Mouse (Mus musculus): ENCODE data around the gene Gm960. TPM values are rescaled to one million over a fixed set of nuclear protein-coding genes. Genes with fewer than 3 reads are reported as not detected.
A peak's percentile ranks its signal among the peaks of the same experiment; 100 is the strongest.
"Not testable (repeated sequence)": the region's sequence is repeated elsewhere in the genome, so short reads cannot be mapped to it uniquely, and the experiment has no call there.

Gm960 gene
- polyA plus RNA-seq, 1 experiment from 2014 or later: 2.0 TPM

DNA sequence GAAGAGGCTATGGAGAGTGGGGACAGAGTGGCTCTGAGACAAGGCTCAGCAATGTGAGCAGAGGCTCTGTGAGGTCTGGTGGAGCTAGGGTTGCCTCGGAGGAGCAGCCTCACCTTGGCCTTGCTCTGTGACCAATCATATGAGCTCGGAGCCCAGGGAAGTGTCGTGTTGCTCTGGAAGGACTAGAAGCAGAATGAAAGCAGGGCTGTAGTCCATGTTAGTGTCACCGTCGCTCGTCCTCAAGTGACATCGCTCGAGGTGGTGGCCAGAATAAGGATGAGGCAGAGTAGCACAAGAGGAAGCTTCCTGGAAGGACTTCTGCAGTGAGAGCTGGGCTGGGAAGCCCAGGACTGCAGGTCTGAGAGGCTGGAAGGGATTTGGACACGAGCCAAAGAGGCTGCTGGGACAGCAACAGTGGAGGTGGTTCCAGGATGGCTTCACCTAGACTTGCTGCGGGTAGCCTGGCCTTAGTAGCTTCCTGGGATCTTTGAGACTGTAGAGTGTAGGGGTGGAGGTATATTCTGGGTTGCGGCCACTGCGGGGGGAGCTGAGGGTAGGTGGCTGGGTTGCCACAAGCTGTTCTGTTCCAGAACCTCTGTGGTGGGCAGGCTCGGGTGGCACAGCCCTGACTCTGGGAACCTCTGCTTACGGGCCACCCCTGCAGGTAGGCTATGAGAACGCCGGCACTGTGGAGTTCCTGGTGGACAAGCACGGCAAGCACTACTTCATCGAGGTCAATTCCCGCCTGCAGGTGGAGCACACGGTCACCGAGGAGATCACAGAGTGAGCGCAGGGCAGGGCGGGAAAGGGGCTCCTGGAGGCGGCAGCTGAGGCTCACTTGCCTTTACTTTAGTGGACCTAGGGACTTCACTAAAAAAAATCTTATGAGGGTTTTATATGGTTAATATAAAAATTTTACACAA lies 94.4 kb downstream of the Gm960 start:
- H3K4me2 ChIP-seq: peak overlapping the region; percentile 9; the same call in 1 of the 2 replicates
- no peaks in the 10 kb centered on the region for H3K9me3 ChIP-seq (replicated peaks)
- peaks cover 25% of the 10 kb centered on the region for H3K4me1 ChIP-seq
- ATAC-seq (replicated peaks; ENCODE audit: low FRiP score): peak; percentile 83
- no peaks in the 10 kb centered on the region for H3K27me3 ChIP-seq
- H3K4me3 ChIP-seq (replicated peaks): no peak overlapping the region
- no peak overlapping the region for H3K9ac ChIP-seq
- WGBS: 37% methylated on average over 24 of the region's 24 CpGs
- H3K27ac ChIP-seq: no peak overlapping the region
- no peaks in the 10 kb centered on the region for H3K36me3 ChIP-seq

DNA sequence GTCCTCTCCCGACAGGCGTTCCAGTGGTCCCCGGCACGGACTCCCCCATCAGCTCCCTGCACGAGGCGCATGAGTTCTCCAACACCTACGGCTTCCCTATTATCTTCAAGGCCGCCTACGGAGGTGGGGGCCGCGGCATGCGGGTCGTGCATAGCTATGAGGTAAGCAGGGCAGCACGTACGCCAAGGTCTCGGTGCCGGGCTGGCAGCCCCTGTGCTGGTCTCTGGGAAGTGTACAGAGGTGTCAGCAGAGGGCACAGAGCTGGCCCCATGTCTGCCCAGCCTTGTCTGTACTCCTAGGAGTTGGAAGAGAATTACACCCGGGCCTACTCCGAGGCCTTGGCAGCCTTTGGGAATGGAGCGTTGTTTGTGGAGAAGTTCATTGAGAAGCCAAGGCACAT lies 96.0 kb downstream of the Gm960 start:
- no peak for ATAC-seq (replicated peaks; ENCODE audit: low FRiP score)
- Histone ChIP-seq H3K27ac (no peak overlapping the region), H3K9ac (no peak overlapping the region), H3K4me3 (replicated peaks) (no peak overlapping the region), H3K9me3 (replicated peaks) (no peaks in the 10 kb centered on the region), H3K36me3 (no peaks in the 10 kb centered on the region), H3K27me3 (no peaks in the 10 kb centered on the region), H3K4me1 (peaks cover 25% of the 10 kb centered on the region), H3K4me2 (no peak overlapping the region)
- WGBS: 89% methylated on average over 20 of the region's 20 CpGs

DNA sequence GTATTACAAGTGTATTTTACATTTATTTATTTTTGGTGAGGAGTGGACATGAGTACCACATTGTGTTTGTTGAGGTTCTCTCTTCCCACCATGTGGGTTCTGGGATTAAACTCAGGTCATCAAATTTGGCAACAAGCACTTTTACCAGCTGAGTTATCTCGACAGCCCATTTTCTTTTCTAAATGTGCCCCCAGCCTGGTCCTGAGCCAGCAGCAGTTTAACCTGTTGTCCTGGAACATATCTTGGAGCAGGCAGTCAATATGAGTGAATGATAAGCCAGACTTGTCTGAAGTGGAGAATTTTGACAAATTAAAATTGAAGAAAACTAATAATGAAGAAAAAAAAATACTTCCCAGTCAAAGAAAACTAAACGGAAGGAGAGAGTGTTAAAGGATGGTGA lies 102.4 kb downstream of the Gm960 start:
- H3K9ac ChIP-seq: no peak overlapping the region
- no peak overlapping the region for H3K4me2 ChIP-seq
- no peak for ATAC-seq (replicated peaks; ENCODE audit: low FRiP score)
- 89% methylated on average over 2 of the region's 2 CpGs for WGBS
- H3K4me3 ChIP-seq (replicated peaks): no peak overlapping the region
- H3K9me3 ChIP-seq (replicated peaks): no peaks in the 10 kb centered on the region
- no peak overlapping the region for H3K27ac ChIP-seq
- no peaks in the 10 kb centered on the region for H3K27me3 ChIP-seq
- peaks cover 8% of the 10 kb centered on the region for H3K4me1 ChIP-seq
- H3K36me3 ChIP-seq: no peaks in the 10 kb centered on the region

DNA sequence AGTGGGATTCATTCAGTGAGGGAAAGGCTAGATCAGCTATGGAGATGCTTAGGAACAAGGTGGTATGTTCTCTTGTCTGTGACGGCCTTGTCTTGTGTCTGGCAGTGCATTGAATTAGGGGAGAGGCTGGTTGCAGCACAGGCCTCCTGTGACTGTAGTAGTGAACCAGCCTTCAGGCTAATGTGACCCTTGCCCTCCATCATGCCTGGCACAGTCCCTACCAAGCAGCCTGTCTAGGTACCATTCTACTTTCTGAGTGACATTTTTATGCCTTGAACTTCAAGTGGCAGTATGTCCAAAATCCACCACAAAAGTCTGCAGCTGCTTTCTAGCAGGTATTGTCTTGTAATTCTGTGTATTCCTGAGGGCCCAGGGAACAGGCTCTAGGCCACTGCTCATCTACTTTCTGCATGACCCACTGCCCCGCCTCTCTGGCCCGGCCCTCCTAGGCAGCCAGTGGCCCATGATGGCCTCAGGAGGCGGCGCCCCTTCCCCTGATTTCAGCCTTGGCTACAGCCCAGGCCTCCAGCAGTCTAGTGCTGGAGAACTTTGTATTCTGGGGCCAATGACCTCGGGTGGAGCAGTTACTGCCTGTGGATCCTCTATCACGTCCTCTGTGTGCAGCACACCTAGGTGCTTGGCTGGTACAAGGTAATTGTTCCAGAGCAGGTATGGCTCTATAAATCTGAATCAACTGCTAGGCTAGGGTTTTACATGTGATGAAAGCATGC lies 104.5 kb downstream of the Gm960 start:
- H3K36me3 ChIP-seq: no peaks in the 10 kb centered on the region
- no peak overlapping the region for H3K4me3 ChIP-seq (replicated peaks)
- no peaks in the 10 kb centered on the region for H3K27me3 ChIP-seq
- no peak overlapping the region for H3K4me2 ChIP-seq
- 36% methylated on average over 7 of the region's 7 CpGs for WGBS
- ATAC-seq (replicated peaks; ENCODE audit: low FRiP score): no peak
- no peaks in the 10 kb centered on the region for H3K9me3 ChIP-seq (replicated peaks)
- H3K9ac ChIP-seq: no peak overlapping the region
- H3K27ac ChIP-seq: no peak overlapping the region
- peaks cover 11% of the 10 kb centered on the region for H3K4me1 ChIP-seq

DNA sequence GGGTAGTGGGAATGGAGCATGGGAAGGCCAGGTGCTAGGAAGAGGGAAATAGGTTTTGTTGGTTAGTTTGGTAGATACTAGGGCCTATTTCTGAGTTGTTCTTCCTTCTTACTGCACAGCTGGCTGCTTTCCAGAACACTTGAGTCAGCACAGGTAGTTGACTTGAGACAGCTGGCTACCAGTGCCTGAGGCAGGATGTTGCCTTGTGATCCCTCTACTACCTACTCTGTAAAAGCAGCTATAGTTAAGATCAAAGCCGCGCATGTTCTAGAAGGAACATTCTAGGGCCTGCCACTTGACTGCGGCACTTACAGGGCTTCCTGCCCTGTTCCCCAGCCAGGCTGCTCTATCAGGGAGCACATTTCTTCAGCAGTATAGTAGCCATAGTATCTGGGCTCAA lies 108.4 kb downstream of the Gm960 start:
- Histone ChIP-seq H3K27ac (no peak overlapping the region), H3K9me3 (replicated peaks) (no peaks in the 10 kb centered on the region), H3K27me3 (no peaks in the 10 kb centered on the region), H3K4me1 (peaks cover 11% of the 10 kb centered on the region), H3K9ac (no peak overlapping the region), H3K4me3 (replicated peaks) (no peak overlapping the region), H3K36me3 (no peaks in the 10 kb centered on the region), H3K4me2 (no peak overlapping the region)
- ATAC-seq (replicated peaks; ENCODE audit: low FRiP score): no peak
- WGBS: 73% methylated on average over 3 of the region's 3 CpGs

DNA sequence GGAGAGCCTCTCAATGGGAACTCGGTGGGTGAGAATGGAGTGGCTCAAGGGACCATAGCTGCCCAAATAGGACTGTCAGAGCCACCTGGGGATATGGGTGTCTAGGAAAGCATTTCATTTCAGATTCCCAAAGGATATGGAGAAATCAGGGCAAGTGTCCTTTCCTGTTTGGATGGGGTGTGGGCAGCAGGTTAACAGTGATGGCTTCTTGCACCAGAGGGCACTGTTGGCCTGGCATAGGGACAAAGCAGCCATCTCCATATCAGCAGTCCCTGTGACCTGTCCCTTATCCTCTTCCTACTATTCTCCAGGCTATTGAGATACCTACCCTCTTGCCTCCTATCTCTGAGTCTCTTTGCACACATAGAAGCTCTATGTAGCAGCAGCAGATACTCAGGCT lies 109.4 kb downstream of the Gm960 start:
- no peaks in the 10 kb centered on the region for H3K9me3 ChIP-seq (replicated peaks)
- H3K36me3 ChIP-seq: no peaks in the 10 kb centered on the region
- H3K27ac ChIP-seq: no peak overlapping the region
- H3K4me3 ChIP-seq (replicated peaks): no peak overlapping the region
- ATAC-seq (replicated peaks; ENCODE audit: low FRiP score): no peak
- peaks cover 8% of the 10 kb centered on the region for H3K4me1 ChIP-seq
- no peaks in the 10 kb centered on the region for H3K27me3 ChIP-seq
- no peak overlapping the region for H3K4me2 ChIP-seq
- 76% methylated on average over 1 of the region's 1 CpGs for WGBS
- H3K9ac ChIP-seq: no peak overlapping the region

DNA sequence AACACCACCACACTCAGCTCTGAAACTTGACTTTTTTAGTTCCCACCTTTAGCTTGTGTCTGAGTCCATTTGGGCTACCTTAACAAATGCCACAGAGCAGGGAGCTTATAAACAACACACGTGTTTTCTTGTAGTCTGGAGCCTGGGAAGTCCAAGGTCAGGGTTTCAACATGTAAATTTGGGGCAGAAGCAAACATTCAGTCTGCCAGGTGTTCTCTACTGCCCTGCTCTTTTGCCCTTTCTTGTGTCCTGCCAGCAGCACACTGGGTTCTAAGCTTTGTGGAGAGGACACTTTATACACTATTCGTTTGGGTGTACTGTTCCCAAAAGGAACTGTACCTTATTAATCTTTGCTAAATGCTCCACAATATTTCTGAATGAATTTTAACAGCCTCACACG lies 110.0 kb downstream of the Gm960 start:
- H3K9ac ChIP-seq: no peak overlapping the region
- H3K27me3 ChIP-seq: no peaks in the 10 kb centered on the region
- no peak overlapping the region for H3K4me3 ChIP-seq (replicated peaks)
- no peaks in the 10 kb centered on the region for H3K9me3 ChIP-seq (replicated peaks)
- 71% methylated on average over 3 of the region's 3 CpGs for WGBS
- peaks cover 2% of the 10 kb centered on the region; the same call in 1 of the 2 replicates for H3K4me1 ChIP-seq
- no peak overlapping the region for H3K27ac ChIP-seq
- no peak overlapping the region for H3K4me2 ChIP-seq
- ATAC-seq (replicated peaks; ENCODE audit: low FRiP score): no peak
- no peaks in the 10 kb centered on the region for H3K36me3 ChIP-seq

DNA sequence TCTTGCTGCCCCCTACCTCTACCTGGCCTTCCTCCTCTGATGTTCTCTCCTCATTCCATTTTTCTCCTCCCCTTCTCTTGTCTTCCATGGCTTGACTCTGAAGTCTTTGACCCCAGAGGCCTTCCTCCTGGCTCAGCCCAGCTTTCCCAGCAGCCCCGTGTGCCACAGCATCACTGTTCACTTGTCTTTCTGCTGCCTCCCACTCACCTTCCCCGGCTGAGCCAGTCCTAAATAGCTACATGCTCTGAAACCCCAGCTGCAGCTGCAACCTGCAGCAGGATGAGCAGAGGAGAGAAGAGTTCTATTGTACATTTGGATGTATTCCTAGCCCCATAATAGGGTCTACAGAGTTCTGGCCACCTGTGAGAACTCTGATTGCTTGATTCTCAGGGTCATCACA lies 111.0 kb downstream of the Gm960 start:
- no peak for ATAC-seq (replicated peaks; ENCODE audit: low FRiP score)
- Histone ChIP-seq H3K4me2 (no peak overlapping the region), H3K36me3 (no peaks in the 10 kb centered on the region), H3K9me3 (replicated peaks) (no peaks in the 10 kb centered on the region), H3K4me3 (replicated peaks) (no peak overlapping the region), H3K27me3 (no peaks in the 10 kb centered on the region), H3K9ac (no peak overlapping the region), H3K27ac (no peak overlapping the region), H3K4me1 (peaks cover 2% of the 10 kb centered on the region; the same call in 1 of the 2 replicates)
- WGBS: 40% methylated on average over 2 of the region's 2 CpGs

DNA sequence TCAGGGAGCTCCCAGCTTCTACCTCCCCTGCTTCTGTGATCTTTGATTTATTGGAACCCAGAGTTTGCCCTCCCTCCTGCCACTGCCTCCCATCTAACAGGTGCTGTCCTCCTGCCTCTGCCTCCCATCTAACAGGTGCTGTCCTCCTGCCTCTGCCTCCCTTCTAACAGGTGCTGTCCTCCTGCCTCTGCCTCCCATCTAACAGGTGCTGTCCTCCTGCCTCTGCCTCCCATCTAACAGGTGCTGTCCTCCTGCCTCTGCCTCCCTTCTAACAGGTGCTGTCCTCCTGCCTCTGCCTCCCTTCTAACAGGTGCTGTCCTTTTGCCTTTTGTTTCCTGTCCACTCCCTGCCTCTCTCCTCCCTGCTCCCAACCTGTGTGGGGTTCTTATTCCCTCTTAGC lies 111.7 kb downstream of the Gm960 start:
- not testable (repeated sequence) for H3K27ac ChIP-seq; H3K4me1 ChIP-seq; H3K4me2 ChIP-seq; H3K27me3 ChIP-seq; H3K9me3 ChIP-seq (replicated peaks); ATAC-seq (replicated peaks; ENCODE audit: low FRiP score); H3K9ac ChIP-seq; H3K36me3 ChIP-seq; H3K4me3 ChIP-seq (replicated peaks)

DNA sequence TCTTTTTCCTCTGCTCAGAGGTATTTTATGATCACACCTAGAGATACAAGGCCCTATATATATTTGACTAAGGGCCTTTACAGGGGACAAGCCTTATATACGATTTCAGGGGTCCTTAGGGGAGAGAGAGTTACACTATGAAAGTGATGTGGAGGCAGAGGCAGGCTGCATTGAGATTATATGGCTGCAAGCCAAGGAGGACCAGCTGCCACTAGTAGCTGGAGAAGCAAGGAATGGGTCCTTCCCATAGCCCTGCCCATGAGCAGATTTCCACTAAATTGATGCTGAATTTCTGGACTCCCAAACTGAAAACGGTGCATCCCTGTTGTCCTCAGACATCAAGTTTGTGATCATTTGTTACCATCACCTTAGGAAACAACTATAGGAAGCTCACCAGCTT lies 114.6 kb downstream of the Gm960 start:
- Histone ChIP-seq H3K27me3 (no peaks in the 10 kb centered on the region), H3K9me3 (replicated peaks) (no peaks in the 10 kb centered on the region), H3K27ac (no peak overlapping the region), H3K4me2 (no peak overlapping the region), H3K4me1 (no peaks in the 10 kb centered on the region), H3K9ac (no peak overlapping the region), H3K4me3 (replicated peaks) (no peak overlapping the region), H3K36me3 (no peaks in the 10 kb centered on the region)
- ATAC-seq (replicated peaks; ENCODE audit: low FRiP score): no peak
- WGBS: 71% methylated on average over 2 of the region's 2 CpGs

DNA sequence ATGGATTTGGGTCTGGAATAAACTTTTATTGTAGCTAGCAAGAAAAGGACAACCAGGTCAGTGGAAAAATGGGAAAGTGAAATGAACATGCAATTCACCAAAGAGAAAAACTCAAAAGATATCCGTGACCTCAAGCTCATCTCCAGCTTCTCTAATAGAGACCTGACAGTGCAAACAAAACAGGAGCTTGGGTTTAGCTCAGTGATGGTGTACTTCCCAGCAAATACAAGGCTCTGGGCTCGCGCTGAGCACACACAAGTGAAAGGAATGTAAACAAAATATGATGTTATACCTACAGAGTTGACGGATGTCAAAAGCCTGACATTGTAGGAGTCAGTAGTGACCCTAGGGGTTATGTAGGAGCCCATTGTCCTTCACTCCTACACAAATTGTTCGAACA lies 119.2 kb downstream of the Gm960 start:
- H3K4me1 ChIP-seq: no peaks in the 10 kb centered on the region
- no peaks in the 10 kb centered on the region for H3K9me3 ChIP-seq (replicated peaks)
- H3K9ac ChIP-seq: no peak overlapping the region
- H3K4me2 ChIP-seq: no peak overlapping the region
- H3K27me3 ChIP-seq: no peaks in the 10 kb centered on the region
- no peak overlapping the region for H3K27ac ChIP-seq
- ATAC-seq (replicated peaks; ENCODE audit: low FRiP score): no peak
- no peaks in the 10 kb centered on the region for H3K36me3 ChIP-seq
- no peak overlapping the region for H3K4me3 ChIP-seq (replicated peaks)
- 83% methylated on average over 5 of the region's 5 CpGs for WGBS

DNA sequence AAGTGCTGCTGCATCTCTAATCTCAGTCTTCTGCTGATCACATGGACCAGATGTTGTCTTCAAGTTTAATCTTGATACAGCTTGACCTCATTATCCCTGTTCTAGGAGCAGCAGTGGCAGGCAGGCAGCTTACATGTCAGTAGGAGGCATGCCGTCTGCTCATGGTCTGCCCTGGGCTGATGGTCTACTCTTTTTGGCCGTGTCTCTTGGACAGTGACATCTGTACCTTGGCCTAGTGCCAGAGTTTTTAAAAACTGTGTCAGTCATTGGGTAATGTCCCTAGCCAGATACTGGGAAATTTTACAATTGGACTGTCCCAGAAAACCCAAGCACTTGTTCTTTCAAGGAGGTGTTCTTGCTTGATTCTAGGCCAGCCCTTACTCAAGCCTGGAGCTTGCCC lies 119.7 kb downstream of the Gm960 start:
- Histone ChIP-seq H3K9me3 (replicated peaks) (no peaks in the 10 kb centered on the region), H3K36me3 (no peaks in the 10 kb centered on the region), H3K27me3 (no peaks in the 10 kb centered on the region), H3K4me2 (no peak overlapping the region), H3K27ac (no peak overlapping the region), H3K4me1 (no peaks in the 10 kb centered on the region), H3K4me3 (replicated peaks) (no peak overlapping the region), H3K9ac (no peak overlapping the region)
- WGBS: 62% methylated on average over 2 of the region's 2 CpGs
- ATAC-seq (replicated peaks; ENCODE audit: low FRiP score): no peak
